Mouse (Mus musculus): ENCODE results near the gene Drd3.

- no peak for TF ChIP-seq POLR2A (IDR thresholded peaks at IDR 0.05; ENCODE audit: extremely low read depth, insufficient read depth, low read length)
- TF ChIP-seq CTCF (IDR thresholded peaks at IDR 0.05; ENCODE audit: low read depth, low read length) = no peak
Observed at GRCm38 (mm10) chr16:43869805-43870204, 116.0 kb downstream of the Drd3 start.

All from liver, adult 2 months (tissue).